Mouse (Mus musculus): ENCODE measurements at regions not wholly inside any gene's neighbourhood (a gene's known extent, or its start where the extent isn't known, plus 50 kb on each side); places are given as distances from the start of the nearest gene placed in this dataset.

GRCm38 (mm10) chr14:105783428-105783827 is 113.2 kb downstream of the Spry2 start:
- DNase-seq (ENCODE audit: extremely low read depth, low read depth, low spot score): no peak

DNA sequence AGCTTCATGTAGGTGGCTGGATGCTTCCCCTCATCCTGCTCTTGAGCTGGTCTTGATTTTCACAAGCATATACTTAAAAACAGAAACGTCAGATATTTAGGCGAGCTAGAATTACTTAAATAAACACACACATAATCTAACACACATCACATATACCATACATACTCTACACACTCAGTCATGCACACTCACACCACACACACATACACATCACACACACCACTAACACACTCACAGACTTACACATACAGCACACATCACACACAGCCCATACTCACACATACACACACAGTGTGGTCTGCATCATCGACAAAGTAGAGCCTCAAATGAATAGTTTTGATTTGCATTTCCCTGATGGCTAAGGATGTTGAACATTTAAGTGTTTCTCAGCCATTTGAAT is 116.9 kb downstream of the Spry2 start:
- no peak for DNase-seq (ENCODE audit: extremely low read depth, low read depth, low spot score)

DNA sequence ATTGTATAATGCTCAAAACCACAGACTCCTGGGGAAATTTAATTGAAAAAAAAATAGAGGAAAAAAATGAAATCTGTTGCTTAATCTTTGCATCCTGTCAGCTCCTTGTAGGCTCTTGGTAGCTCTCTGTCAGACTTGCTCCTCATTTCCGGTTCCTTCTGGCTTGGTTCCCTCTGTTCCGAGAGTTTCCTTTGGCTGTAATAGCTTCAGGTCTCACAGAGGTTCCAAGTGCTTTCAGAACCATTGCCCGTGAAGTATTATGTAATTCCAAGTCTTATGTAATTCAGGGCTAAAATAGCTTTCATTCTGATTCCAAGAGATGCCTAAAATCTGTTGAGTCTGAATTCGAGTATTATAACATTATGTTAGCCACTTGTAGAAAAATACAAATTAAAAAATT is 117.3 kb downstream of the Spry2 start:
- peak; percentile 64 for DNase-seq (ENCODE audit: extremely low read depth, low read depth, low spot score)

- no peak for DNase-seq (ENCODE audit: extremely low read depth, low read depth, low spot score)
These were observed 122.9 kb downstream of the Spry2 start for GRCm38 (mm10) chr14:105773674-105774073.

DNA sequence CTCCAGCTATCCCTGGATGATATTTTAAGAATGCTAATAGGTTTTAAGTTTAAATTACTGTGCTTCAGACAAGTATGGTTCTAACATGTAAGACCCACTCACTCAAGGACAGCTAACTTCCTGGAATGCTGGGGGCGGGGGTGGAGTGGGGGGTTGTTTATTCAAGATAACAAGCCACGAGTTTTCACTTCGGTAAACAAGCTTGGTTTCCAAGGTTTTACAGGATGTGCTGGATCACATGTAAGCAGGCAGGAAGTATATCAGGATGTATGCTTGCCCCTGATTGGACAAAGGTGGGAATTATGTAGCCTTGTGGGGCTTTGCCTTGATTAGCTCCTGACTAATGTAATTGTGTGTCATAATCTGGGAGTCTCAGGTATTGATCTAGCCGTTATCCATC is 129.5 kb downstream of the Spry2 start:
- DNase-seq (ENCODE audit: extremely low read depth, low read depth, low spot score): no peak

DNA sequence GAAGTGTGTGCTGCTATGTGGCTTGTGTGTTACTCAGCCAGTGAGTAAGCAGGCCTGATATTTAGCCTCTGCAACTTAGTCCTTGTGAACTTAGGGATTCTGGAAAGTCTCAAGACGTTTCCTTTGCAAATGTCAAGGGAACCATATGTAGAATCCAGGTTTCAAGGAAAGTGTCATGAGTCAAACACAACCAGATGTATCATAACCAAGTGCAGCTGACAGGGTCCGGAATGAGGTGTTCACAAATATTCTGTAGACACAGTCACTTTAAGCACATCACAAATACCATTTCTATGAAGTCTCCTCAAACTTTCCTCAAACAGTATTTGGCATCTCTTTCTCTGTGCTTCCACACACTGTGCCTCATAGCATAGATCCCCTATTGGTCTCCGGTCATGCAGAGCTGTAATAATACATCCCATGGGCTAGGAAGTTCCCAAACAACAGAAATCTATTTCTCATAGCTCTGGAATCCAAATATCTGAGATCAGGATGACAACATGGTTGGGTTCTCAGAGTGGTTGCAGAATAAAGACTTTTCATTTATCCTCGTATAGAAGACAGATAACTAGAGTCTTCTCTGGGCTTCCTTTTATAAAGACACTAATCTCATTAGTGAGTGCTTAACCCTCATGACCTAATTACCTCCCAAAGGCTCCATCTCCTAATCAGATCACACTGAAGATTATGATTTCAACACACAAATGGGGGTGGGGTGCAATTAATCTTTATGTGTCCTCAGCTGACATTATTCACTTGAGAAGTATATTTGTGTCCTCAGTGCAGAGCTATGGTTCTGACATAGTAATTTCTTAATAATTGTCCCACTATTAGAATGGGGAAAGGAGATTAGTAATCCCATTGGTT is 143.9 kb downstream of the Spry2 start:
- no peak for DNase-seq (ENCODE audit: extremely low read depth, low read depth, low spot score)

DNA sequence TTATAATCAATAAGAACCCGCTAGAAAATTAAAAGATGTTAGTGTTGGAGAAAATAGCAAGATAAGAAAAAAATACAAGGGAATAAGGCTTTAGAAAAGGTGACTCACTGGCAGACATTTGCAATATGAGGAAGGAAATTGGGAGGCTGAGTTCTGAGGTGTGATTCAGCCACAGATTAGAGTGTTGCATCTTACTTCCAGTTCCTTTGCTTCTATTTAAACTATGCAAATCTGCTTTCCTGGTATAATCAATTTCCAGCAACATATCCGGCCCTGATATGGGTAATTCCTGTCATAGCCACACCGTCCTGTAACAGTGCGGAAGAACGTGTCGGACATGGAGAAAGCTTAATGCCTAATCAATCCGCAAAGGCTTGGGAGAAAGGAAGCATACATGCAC is 144.9 kb downstream of the Spry2 start:
- no peak for DNase-seq (ENCODE audit: extremely low read depth, low read depth, low spot score)

DNA sequence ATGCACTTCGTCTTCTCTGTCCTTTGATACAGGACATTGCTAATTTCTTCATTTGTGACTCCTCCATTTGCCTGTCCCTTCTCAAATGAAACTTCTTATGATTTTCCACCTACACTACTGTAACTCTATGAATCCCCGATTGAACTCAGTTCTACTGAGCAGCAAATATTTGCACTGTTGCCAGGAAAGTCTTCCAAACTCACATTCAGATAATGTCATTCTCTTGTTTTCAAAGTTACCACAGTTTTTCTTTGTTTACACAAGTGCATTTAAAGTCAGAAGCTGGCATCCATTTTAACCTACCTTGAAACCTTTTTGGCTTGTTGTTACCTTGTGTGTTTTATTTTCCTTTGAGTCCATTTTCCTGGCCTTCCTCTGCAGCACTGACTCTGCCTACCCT is 152.0 kb downstream of the Spry2 start:
- no peak for DNase-seq (ENCODE audit: extremely low read depth, low read depth, low spot score)

DNA sequence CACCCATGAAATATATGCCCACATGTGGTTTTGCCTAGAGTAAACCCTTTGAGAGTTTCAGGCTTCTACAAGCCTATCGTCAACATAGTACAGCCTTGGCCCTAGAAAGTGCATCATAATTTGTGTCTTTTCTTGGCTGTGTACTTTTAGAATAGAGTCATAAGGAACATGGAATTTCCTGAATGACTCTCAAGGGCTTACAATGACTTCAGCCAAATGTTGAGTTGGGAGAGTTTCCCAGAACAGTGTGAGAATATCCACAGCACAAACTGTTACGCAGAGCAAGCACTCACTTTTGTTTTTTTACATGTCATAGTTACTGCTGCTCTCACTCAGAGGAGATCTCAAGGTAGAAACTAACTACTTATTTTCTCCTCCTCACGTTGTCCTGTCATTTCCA is 152.5 kb downstream of the Spry2 start:
- no peak for DNase-seq (ENCODE audit: extremely low read depth, low read depth, low spot score)

DNA sequence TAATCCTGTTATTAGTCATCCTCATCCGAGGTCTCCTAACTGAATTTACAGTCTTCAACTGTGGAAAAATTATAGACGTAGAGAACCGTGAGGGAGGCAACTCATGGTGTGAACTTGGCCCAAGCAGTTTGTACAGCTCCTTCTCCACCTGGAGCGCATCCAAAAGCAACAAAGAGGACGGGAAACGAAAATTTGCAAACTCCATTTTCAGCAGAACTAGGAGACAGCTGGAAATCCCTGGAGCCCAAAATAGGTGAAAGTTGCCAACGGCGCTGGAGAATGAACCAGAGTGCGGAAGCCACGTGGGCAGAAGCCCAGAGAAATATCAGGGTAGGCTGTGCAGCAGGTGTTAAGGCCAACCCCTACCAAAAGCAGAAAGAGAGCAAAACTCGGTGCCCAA is 155.7 kb downstream of the Spry2 start:
- DNase-seq (ENCODE audit: extremely low read depth, low read depth, low spot score): no peak

- no peak for DNase-seq (ENCODE audit: extremely low read depth, low read depth, low spot score)
These were observed 158.1 kb downstream of the Spry2 start for GRCm38 (mm10) chr14:105738568-105738967.

DNA sequence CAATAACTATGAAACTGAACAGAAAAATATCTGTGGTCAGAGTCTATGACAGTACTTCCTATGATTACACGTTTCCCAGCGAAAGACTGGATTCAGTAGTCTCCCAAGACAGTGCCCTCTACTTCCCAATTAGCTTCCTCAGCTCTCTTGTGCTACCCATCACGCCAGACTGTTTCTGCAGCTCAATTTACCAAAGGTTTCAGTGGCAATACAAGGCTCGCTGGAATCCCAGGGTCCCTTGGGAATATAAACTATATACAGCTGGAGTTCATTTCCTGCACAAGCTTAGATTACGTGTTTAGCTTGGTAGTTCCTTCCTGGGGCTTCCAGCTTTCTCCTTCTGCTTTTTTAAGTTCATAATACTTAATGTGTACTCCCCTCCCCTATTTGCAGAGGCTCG is 160.3 kb downstream of the Spry2 start:
- DNase-seq (ENCODE audit: extremely low read depth, low read depth, low spot score): no peak

GRCm38 (mm10) chr14:105734291-105734690 is 162.3 kb downstream of the Spry2 start:
- no peak for DNase-seq (ENCODE audit: extremely low read depth, low read depth, low spot score)

DNA sequence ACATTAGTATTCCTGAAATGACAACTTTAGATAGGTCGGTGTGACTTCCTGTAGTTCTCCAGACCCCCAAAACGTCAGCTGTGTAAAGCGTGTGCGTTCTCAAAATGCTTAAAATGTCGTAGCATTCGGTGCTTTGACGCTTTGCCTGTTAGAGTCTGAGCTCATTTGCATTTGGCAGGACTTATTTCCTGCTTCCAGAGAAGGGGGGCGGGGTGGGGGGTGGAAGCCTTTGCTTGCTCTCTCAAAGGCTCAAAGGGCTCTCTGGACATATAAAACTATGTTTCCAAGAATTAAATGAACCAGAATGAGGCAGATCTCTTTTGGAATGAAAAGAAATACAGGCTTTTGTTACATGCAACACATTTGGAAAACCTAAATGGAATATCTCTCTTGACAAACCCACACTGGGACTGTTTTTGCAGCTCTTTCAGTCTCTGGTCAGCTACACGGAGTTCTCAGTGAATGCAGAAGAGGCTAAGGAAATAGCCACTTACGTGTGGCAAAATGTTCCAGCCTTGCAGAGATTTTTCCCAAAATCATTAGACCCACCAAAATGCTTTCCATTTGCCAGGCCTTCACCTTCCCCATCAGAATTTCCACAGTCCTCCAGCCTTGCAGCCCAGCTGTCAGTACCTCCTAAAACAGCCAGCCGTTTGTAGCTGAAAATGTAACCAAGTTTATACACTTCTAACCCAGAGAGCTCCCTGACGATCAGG is 163.4 kb downstream of the Spry2 start:
- no peak for DNase-seq (ENCODE audit: extremely low read depth, low read depth, low spot score)

- DNase-seq (ENCODE audit: extremely low read depth, low read depth, low spot score): no peak
These were observed 164.2 kb downstream of the Spry2 start for GRCm38 (mm10) chr14:105732221-105733012.

DNA sequence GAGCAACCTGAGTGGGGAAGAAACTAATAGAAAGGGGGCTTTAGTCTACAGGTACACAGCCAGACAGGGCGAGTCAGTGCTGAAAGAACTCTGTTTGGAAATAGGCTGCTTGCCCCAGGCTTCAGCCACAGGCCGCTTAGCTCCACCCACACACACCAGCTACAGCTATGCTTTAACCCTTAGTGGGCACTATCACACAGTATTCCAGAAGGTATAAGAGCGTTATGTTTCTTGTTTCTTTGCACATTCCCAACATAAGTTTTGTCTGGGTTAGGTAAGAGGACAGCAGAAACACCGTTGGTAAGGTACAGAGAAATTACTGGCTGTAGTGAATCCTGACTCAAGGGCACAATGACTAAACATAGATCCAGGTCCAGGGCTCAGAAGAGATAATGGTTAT is 165.8 kb downstream of the Spry2 start:
- no peak for DNase-seq (ENCODE audit: extremely low read depth, low read depth, low spot score)

DNA sequence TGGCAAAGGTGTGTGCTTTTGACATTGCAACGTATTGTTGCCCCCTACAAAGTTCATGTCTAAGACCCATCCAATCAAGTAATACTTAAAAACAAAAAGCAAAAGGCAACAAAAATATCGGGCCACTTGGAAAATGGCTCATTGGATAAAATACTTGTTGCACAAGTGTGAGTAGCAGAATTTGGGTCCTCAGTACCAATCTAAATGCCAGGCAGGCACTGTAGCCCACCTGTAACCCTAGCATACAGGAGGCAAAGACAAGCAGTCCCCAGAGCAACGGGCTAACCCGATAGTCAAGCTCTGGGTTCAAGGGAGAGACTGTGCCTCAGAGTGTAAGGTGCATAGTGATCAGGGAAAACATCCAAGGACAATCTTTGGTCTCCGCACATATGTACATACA is 167.8 kb downstream of the Spry2 start:
- DNase-seq (ENCODE audit: extremely low read depth, low read depth, low spot score): no peak

- DNase-seq (ENCODE audit: extremely low read depth, low read depth, low spot score): no peak
These were observed 170.9 kb downstream of the Spry2 start for GRCm38 (mm10) chr14:105725741-105726140.

DNA sequence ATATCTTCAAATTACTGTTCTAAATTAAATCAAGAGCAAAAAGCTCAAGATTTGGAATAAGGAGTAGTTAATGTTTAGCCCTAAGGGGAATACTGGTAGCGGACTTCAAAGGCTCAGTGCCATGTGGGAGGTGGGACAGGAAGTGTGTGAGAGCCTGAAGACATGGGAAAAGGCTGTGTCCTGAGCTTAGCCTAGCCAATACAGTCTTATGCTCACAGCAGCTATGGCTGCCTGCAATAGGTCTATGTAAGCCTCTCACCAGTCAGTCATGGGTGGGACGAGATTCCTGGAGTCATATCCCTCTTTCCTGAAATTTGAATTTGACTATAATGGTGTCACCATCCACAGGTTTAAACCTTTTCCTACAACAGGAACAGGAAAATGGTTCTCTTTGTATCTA is 173.7 kb downstream of the Spry2 start:
- no peak for DNase-seq (ENCODE audit: extremely low read depth, low read depth, low spot score)

- DNase-seq (ENCODE audit: extremely low read depth, low read depth, low spot score): no peak
These were observed 175.0 kb downstream of the Spry2 start for GRCm38 (mm10) chr14:105721576-105721975.

DNA sequence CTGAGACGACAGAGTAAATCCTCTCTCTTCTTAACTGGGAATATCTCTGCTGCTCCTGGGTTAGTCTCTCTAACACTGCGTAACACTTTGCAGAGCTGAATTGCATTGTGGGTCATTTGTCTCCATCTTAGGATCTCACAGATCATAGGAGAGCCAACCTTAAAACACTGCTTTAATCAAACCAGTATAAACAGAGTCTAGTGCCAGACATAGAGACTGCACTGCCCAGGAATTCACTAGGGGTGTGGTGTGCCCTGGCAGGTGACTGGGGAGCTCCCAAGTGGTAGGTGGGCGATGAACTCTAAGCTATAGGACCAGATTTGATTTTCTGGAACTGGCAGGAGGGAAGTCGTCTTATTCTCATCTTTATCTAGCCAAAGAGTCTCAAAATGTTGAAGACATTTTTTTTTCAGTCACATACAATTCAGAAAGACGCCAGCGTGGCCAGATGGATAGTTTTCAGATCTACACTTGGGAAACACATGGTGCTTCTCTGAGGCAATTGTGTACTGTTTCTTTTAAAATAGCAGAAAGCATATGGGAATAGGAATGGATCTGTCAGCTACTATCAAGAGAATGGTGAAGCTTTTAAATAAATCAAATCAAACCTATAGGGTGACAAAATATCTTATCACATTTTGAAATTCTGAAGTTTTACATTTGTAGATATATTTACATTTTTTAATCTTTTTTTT is 175.7 kb downstream of the Spry2 start:
- DNase-seq (ENCODE audit: extremely low read depth, low read depth, low spot score): no peak

Measured in fat pad, adult 2 months (tissue).